Mouse (Mus musculus): ENCODE measurements at regions not wholly inside any gene's neighbourhood (a gene's known extent, or its start where the extent isn't known, plus 50 kb on each side); places are given as distances from the start of the nearest gene placed in this dataset.

DNA sequence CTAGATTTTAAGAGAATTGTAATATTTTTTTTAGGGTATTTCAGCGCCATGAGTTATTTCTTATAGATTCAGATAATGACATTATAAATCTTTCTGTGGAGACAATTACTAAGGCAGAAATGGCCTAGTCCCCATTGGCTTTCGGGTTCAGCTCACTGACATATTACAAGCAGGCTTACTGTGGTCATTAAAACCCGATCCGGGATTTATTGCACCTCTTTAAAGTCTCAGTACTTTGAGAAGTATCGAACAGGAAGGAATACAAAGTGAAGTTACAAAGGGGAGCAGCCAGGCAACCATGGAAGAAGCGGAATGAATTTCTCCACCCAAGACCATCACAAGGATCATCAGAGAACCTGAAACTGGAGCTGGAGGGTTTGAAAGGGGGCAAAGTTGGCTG, 189.8 kb downstream of the Gm11011 start:
- no peak for TF ChIP-seq POLR2A (IDR thresholded peaks at IDR 0.05; ENCODE audit: control insufficient read depth, extremely low read depth, insufficient read depth, low read length, poor library complexity)
- TF ChIP-seq CTCF (IDR thresholded peaks at IDR 0.05; ENCODE audit: borderline replicate concordance, control insufficient read depth, extremely low read depth, insufficient read depth, low read length, poor library complexity) = no peak
- 78% methylated on average over 6 of the region's 6 CpGs for WGBS
- no peak for DNase-seq
- H3K4me3 ChIP-seq (ENCODE audit: control insufficient read depth, insufficient read depth, low read length) = no peak overlapping the region
- no peaks in the 10 kb centered on the region for H3K27me3 ChIP-seq (ENCODE audit: control insufficient read depth, insufficient read depth, low read length)
- no peaks in the 10 kb centered on the region; the same call in 1 of the 2 replicates for H3K4me1 ChIP-seq (replicated peaks; ENCODE audit: control insufficient read depth, insufficient read depth, low read length)
- H3K36me3 ChIP-seq (ENCODE audit: control insufficient read depth, insufficient read depth, low read length) = no peaks in the 10 kb centered on the region
- H3K27ac ChIP-seq (ENCODE audit: control insufficient read depth, insufficient read depth, low read length) = no peak overlapping the region

DNA sequence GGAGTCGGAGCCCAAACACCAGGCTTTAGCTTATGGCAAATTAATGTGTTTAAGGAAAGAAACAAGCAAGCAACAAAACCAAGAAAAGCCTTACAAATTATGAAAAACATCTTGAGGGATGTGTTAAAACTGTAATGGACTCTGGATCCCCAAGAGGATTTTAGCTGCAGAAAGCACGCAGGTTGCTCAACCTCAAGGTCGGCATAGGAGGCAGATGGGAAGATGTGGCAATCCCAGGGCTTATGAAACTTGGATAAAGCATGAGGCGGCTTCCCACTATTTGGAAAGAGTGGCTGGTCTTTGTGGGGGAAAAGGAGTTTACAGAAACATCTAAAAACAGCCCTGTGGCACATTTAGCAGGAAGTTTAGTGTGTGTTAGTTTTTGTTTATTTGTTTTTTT, 190.5 kb downstream of the Gm11011 start:
- WGBS = 90% methylated on average over 4 of the region's 4 CpGs
- Histone ChIP-seq H3K4me1 (replicated peaks; ENCODE audit: control insufficient read depth, insufficient read depth, low read length) (no peaks in the 10 kb centered on the region; the same call in 1 of the 2 replicates), H3K36me3 (ENCODE audit: control insufficient read depth, insufficient read depth, low read length) (no peaks in the 10 kb centered on the region), H3K27ac (ENCODE audit: control insufficient read depth, insufficient read depth, low read length) (no peak overlapping the region), H3K4me3 (ENCODE audit: control insufficient read depth, insufficient read depth, low read length) (no peak overlapping the region), H3K27me3 (ENCODE audit: control insufficient read depth, insufficient read depth, low read length) (no peaks in the 10 kb centered on the region)
- TF ChIP-seq CTCF (IDR thresholded peaks at IDR 0.05; ENCODE audit: borderline replicate concordance, control insufficient read depth, extremely low read depth, insufficient read depth, low read length, poor library complexity) (no peak), POLR2A (IDR thresholded peaks at IDR 0.05; ENCODE audit: control insufficient read depth, extremely low read depth, insufficient read depth, low read length, poor library complexity) (no peak)
- no peak for DNase-seq

DNA sequence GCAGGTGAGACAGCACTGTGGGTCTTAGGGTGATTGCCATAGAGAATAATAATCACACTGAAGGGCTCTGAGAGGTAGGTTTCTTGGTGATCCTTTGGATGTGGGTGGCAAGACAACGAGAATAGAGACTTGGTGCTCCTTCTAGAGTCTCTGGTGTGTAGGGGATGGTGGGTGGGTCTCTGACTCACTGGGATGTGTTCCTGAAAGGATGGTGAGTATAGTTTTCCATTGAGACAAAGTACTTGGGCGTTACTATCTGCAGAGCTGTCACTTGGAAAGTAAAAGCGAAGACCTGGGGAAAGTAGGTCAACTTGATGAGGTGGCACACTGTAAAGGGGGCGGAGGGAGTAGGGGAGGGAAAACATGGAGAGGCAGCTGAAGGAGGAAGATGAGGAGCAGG, 191.3 kb downstream of the Gm11011 start:
- Histone ChIP-seq H3K27ac (ENCODE audit: control insufficient read depth, insufficient read depth, low read length) (no peak overlapping the region), H3K27me3 (ENCODE audit: control insufficient read depth, insufficient read depth, low read length) (no peaks in the 10 kb centered on the region), H3K4me1 (replicated peaks; ENCODE audit: control insufficient read depth, insufficient read depth, low read length) (no peaks in the 10 kb centered on the region; the same call in 1 of the 2 replicates), H3K4me3 (ENCODE audit: control insufficient read depth, insufficient read depth, low read length) (no peak overlapping the region), H3K36me3 (ENCODE audit: control insufficient read depth, insufficient read depth, low read length) (no peaks in the 10 kb centered on the region)
- no peak for DNase-seq
- no peak for TF ChIP-seq POLR2A (IDR thresholded peaks at IDR 0.05; ENCODE audit: control insufficient read depth, extremely low read depth, insufficient read depth, low read length, poor library complexity)
- no peak for TF ChIP-seq CTCF (IDR thresholded peaks at IDR 0.05; ENCODE audit: borderline replicate concordance, control insufficient read depth, extremely low read depth, insufficient read depth, low read length, poor library complexity)
- 85% methylated on average over 4 of the region's 4 CpGs for WGBS

DNA sequence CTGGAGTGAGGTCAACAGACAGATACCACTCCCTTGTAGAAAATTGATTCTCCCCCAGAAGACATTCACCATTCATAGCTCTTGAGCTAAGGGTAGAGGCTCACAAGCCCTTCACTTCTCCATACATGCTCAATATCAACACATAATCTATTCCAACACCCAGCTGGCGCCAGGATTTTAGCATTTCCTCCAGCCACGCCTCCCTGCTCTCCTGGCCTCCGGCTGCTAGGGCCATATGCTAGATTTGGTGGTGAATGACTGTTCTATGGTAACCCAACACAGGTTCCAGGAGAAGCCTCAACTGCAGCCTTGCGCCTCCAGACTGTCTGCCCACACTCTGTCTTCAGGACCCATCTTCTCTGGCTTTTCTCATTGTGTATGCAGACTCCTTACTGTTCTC, 197.9 kb downstream of the Gm11011 start:
- no peak overlapping the region for H3K4me3 ChIP-seq (ENCODE audit: control insufficient read depth, insufficient read depth, low read length)
- no peak overlapping the region for H3K27ac ChIP-seq (ENCODE audit: control insufficient read depth, insufficient read depth, low read length)
- 86% methylated on average over 4 of the region's 4 CpGs for WGBS
- 0 out of 2 replicates have a peak, but pooled peaks cover 3% of the 10 kb centered on the region for H3K4me1 ChIP-seq (replicated peaks; ENCODE audit: control insufficient read depth, insufficient read depth, low read length)
- no peaks in the 10 kb centered on the region for H3K27me3 ChIP-seq (ENCODE audit: control insufficient read depth, insufficient read depth, low read length)
- no peak for TF ChIP-seq POLR2A (IDR thresholded peaks at IDR 0.05; ENCODE audit: control insufficient read depth, extremely low read depth, insufficient read depth, low read length, poor library complexity)
- TF ChIP-seq CTCF (IDR thresholded peaks at IDR 0.05; ENCODE audit: borderline replicate concordance, control insufficient read depth, extremely low read depth, insufficient read depth, low read length, poor library complexity) = no peak
- H3K36me3 ChIP-seq (ENCODE audit: control insufficient read depth, insufficient read depth, low read length) = no peaks in the 10 kb centered on the region
- DNase-seq = no peak

DNA sequence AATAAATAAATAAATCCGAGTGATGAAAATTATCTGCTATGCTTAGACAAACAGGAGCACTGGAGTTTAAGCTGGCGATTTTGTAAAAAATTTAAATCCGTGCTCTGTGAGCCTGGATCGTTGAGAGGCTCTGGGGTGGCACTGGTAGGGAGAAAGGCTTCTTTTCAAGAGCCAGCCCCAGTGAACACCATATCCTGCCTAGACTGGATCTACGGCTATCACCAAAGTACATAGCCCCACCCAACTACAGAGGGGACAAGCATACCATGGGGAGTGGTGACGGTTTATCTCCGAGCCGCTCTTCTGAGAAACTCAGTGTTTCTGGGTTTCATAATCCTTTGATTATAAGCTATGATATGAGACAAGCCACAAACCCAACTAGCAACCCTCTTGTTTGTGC, 199.0 kb downstream of the Gm11011 start:
- WGBS = 43% methylated on average over 8 of the region's 8 CpGs
- no peak for DNase-seq
- Histone ChIP-seq H3K36me3 (ENCODE audit: control insufficient read depth, insufficient read depth, low read length) (no peaks in the 10 kb centered on the region), H3K4me3 (ENCODE audit: control insufficient read depth, insufficient read depth, low read length) (no peak overlapping the region), H3K27ac (ENCODE audit: control insufficient read depth, insufficient read depth, low read length) (no peak overlapping the region), H3K27me3 (ENCODE audit: control insufficient read depth, insufficient read depth, low read length) (no peaks in the 10 kb centered on the region), H3K4me1 (replicated peaks; ENCODE audit: control insufficient read depth, insufficient read depth, low read length) (0 out of 2 replicates have a peak, but pooled peaks cover 3% of the 10 kb centered on the region)
- TF ChIP-seq POLR2A (IDR thresholded peaks at IDR 0.05; ENCODE audit: control insufficient read depth, extremely low read depth, insufficient read depth, low read length, poor library complexity) (no peak), CTCF (IDR thresholded peaks at IDR 0.05; ENCODE audit: borderline replicate concordance, control insufficient read depth, extremely low read depth, insufficient read depth, low read length, poor library complexity) (no peak)

DNA sequence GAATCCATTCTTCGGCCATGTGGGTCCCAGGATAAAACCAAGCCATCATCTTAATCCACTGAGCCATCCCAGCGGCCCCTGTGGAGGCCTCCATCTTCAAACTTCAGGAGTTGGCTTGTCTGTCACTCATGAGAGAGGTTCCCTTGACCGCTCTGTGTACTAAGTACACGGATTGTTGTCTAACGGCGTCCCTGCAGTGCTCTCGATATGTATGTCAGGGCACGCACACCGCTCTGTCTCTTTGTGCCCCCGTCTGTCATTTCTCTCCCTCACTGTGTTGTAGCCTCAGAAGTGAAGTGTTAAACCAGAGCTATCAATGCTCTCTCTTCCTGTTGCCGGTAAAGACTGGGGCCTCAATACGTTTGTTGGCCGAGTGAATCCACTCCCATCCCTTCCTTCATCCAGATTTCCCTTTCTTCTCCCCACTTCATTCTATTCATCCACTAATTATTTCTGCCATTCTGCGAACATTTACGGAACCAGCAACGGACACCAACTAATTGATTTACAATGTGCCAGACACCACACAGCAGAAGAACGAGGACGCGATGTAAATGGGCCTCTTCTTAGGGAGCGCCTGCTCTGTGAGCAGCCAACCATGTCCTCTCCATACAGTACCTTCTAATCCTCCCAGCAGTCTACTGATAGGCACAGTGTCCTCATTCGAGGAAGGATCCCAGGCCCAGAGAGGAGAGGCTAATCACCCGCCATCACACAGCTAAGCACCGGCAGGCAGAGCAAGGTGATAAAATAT, 199.6 kb downstream of the Gm11011 start:
- no peak for DNase-seq
- Histone ChIP-seq H3K4me1 (replicated peaks; ENCODE audit: control insufficient read depth, insufficient read depth, low read length) (0 out of 2 replicates have a peak, but pooled peaks cover 3% of the 10 kb centered on the region), H3K27me3 (ENCODE audit: control insufficient read depth, insufficient read depth, low read length) (no peaks in the 10 kb centered on the region), H3K4me3 (ENCODE audit: control insufficient read depth, insufficient read depth, low read length) (no peak overlapping the region), H3K36me3 (ENCODE audit: control insufficient read depth, insufficient read depth, low read length) (no peaks in the 10 kb centered on the region), H3K27ac (ENCODE audit: control insufficient read depth, insufficient read depth, low read length) (no peak overlapping the region)
- WGBS = 86% methylated on average over 23 of the region's 23 CpGs
- TF ChIP-seq CTCF (IDR thresholded peaks at IDR 0.05; ENCODE audit: borderline replicate concordance, control insufficient read depth, extremely low read depth, insufficient read depth, low read length, poor library complexity) = no peak
- TF ChIP-seq POLR2A (IDR thresholded peaks at IDR 0.05; ENCODE audit: control insufficient read depth, extremely low read depth, insufficient read depth, low read length, poor library complexity) = no peak

All from thymus, adult 2 months (tissue).